Mouse (Mus musculus): ENCODE measurements at regions not wholly inside any gene's neighbourhood (a gene's known extent, or its start where the extent isn't known, plus 50 kb on each side); places are given as distances from the start of the nearest gene placed in this dataset.
A peak's percentile ranks its signal among the peaks of the same experiment; 100 is the strongest.

DNA sequence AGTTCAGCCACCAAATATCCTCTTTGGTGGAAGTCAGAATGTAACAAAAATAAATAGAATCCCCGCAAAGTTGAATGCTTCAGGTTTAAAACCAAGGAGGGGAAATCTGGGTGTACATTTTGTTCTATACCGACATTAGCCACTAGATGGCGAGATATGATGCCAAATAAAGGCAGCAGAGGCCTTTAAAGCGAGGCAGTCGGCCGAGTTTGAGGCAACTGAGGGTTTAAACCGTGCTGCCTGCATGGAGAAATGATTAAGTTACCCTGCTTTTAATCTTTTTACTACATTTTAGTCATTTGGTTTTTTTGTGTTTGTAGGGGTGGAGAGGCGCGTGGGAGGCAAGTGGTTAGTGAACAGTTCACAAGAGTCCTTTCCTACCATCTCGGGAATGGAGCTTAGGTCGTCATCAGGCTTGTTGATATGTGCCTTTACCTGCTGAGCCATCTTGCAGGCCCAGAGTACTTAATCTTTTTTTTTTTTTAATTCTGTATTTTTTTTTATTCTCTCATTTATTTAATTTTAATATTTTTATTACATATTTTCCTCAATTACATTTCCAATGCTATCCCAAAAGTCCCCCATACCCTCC lies 2828.7 kb downstream of the 9330182O14Rik start:
- Histone ChIP-seq H3K4me1 (ENCODE audit: insufficient read depth) (no peaks in the 10 kb centered on the region), H3K27ac (ENCODE audit: low read depth) (no peak overlapping the region), H3K9me3 (ENCODE audit: low read length) (no peaks in the 10 kb centered on the region), H3K36me3 (replicated peaks; ENCODE audit: insufficient read depth, low read length) (no peaks in the 10 kb centered on the region), H3K27me3 (ENCODE audit: insufficient read depth, low read length) (no peaks in the 10 kb centered on the region), H3K4me3 (ENCODE audit: low read depth, low read length) (no peak overlapping the region), H3K9ac (replicated peaks) (no peak overlapping the region), H3K4me2 (ENCODE audit: low read depth, low read length) (no peak overlapping the region)
- 23% methylated on average over 11 of the region's 11 CpGs for WGBS (ENCODE audit: insufficient replicate concordance)
- TF ChIP-seq CTCF (IDR thresholded peaks at IDR 0.05; ENCODE audit: low read depth) (peak; percentile 75), EP300 (IDR thresholded peaks at IDR 0.05; ENCODE audit: low read depth) (no peak)
- ATAC-seq (no peak; the same call in 1 of the 2 replicates), DNase-seq (peak; percentile 23)

DNA sequence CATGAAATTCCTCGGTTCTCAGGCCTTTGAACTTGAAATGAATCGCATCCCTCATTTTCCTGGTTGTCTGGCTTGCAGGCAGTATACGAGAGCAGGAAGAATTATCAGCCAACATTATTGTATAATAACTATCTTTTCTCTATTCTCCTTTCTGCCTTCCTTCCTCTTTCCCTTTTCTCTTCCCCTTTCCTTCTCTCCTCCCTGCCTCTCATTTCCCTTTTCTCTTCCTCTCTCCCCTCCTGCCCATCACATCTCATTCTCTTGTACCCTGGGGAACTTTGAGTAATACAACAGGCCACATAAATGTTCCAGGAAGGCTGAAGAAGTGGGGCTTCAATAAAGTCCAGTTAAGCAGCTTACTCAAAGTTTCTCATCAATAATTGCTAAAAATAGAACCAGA lies 2831.1 kb downstream of the 9330182O14Rik start:
- WGBS (ENCODE audit: insufficient replicate concordance): 56% methylated on average over 3 of the region's 3 CpGs
- no peak for TF ChIP-seq CTCF (IDR thresholded peaks at IDR 0.05; ENCODE audit: low read depth)
- TF ChIP-seq EP300 (IDR thresholded peaks at IDR 0.05; ENCODE audit: low read depth): no peak
- DNase-seq (no peak), ATAC-seq (no peak)
- H3K4me2 ChIP-seq (ENCODE audit: low read depth, low read length): no peak overlapping the region
- H3K27me3 ChIP-seq (ENCODE audit: insufficient read depth, low read length): no peaks in the 10 kb centered on the region
- H3K27ac ChIP-seq (ENCODE audit: low read depth): no peak overlapping the region
- no peak overlapping the region for H3K9ac ChIP-seq (replicated peaks)
- H3K36me3 ChIP-seq (replicated peaks; ENCODE audit: insufficient read depth, low read length): no peaks in the 10 kb centered on the region
- H3K9me3 ChIP-seq (ENCODE audit: low read length): no peaks in the 10 kb centered on the region
- H3K4me3 ChIP-seq (ENCODE audit: low read depth, low read length): no peak overlapping the region
- H3K4me1 ChIP-seq (ENCODE audit: insufficient read depth): no peaks in the 10 kb centered on the region
